Mouse (Mus musculus) adrenal gland, postnatal 14 days (tissue): ENCODE data around the gene Dnmt1. TPM values are rescaled to one million over a fixed set of nuclear protein-coding genes. Genes with fewer than 3 reads are reported as not detected.

Experiments
- DNase-seq: peaks from one replicate; pipeline ENCODE4 v3.0.0; 2021; ENCODE audit warnings: mixed read lengths
- total RNA-seq: library from RNA; stranded (reverse); gene quantifications from 2 replicates; pipeline ENCODE4 v1.2.3, GENCODE M21; 2021

Gene Dnmt1
- total RNA-seq, 1 experiment from 2014 or later: 58.0 TPM

- no peak for DNase-seq
These were observed 80.4 kb downstream of the Dnmt1 start, which contains the start of gene Angptl6 for GRCm38 (mm10) chr9:20879097-20879792. Gene Angptl6, minus strand, starts transcription at chr9:20879727.

DNA sequence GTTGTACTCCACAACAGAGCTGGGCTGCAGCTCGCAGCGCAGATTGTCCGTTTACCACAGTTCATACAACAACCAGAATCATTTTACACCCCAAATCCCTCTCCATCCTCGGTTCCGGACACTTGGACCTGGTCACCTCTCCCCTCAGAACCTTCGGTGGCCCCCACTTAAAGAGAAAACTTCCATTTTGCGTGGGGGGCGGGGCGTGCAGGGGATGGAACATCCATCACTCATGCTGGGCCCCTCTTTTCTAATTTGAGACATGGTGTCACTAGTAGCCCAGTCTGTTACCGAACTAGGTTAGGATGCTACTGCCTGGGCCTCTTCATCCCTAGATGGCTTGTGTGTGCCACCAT lies 81.0 kb downstream of the Dnmt1 start:
- no peak for DNase-seq

GRCm38 (mm10) chr9:20878041-20878709 lies 81.5 kb downstream of the Dnmt1 start:
- peak; percentile 100 for DNase-seq

DNA sequence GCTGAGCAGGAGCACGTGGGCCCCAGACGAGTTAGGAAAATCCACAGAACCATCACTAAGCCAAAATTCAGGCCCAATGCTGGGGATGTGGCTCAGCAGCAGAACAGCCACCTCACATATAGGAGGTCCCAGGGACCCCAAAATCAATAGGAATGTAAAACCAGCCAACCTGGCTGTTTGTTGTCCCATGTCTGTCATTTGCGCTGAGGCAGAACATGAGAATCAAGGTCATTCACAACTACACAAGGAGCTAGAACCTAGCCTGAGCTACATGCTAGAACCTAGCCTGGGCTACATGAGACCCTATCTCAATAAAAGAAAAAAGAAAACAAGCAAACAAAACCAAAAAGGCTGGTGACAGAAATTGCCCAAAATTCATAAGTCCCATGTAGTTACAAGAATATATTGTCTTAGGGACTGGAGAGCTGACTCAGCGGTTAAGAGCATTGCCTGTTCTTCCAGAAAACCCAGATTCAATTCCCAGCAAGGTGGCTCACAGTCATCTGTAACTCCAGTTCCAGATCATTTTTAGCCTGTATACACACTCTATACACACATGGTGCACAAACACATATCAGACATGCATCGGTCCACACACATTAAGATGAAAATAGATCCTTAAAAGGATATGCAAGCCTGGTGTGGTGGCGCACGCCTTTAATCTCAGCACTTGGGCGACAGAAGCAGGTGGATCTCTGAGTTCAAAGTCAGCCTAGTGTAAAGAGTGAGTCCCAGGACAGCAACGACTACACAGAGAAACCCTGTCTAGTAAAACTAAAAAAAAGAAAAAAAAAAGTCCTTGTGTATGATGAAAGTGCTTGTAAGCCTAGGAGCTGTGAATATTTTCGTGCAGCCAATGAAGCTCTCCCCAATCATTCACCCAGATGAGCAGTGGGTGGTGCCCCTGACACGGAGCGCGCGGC lies 82.3 kb downstream of the Dnmt1 start:
- no peak for DNase-seq

- no peak for DNase-seq
These were observed 83.2 kb downstream of the Dnmt1 start for GRCm38 (mm10) chr9:20876318-20877117.

GRCm38 (mm10) chr9:20875021-20875790 lies 84.5 kb downstream of the Dnmt1 start:
- DNase-seq: no peak

DNA sequence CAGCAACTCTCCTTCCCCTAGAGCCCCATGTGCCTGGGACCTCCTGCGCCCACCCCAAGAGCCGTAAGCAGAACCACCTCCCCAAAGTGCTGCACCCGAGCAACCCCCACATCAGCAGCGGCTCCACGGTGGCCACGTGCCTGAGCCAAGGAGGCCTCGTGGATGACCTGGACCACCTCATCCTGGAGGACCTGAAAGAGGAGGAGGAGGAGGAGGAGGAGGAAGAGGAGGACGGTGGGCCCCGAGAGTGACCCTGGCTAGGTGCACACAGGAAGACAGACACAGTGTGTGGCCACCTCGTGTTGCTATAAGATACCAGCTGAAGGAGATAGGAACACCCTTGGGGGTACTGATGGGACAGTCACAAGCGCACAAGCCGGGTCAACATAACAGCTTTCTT lies 86.2 kb downstream of the Dnmt1 start:
- no peak for DNase-seq

DNA sequence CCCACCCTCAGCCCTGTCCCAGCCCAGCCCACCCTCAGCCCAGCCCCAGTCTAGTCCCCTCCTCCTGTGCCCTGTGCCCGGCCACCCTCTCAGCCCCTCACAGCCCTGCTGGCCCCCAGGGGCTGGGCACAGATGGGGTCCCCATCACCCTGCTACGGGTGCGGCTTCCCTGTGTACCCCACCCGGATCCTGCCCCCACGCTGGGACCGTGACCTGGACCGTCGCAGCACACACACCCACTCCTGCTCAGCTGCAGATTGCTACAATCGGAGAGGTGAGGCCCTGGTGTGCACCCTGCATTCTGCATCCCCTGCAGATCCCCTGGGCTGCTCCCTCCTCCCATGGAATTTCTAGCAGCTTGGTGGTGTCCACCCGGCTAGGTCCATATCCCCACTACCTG lies 86.7 kb downstream of the Dnmt1 start:
- DNase-seq: no peak

DNA sequence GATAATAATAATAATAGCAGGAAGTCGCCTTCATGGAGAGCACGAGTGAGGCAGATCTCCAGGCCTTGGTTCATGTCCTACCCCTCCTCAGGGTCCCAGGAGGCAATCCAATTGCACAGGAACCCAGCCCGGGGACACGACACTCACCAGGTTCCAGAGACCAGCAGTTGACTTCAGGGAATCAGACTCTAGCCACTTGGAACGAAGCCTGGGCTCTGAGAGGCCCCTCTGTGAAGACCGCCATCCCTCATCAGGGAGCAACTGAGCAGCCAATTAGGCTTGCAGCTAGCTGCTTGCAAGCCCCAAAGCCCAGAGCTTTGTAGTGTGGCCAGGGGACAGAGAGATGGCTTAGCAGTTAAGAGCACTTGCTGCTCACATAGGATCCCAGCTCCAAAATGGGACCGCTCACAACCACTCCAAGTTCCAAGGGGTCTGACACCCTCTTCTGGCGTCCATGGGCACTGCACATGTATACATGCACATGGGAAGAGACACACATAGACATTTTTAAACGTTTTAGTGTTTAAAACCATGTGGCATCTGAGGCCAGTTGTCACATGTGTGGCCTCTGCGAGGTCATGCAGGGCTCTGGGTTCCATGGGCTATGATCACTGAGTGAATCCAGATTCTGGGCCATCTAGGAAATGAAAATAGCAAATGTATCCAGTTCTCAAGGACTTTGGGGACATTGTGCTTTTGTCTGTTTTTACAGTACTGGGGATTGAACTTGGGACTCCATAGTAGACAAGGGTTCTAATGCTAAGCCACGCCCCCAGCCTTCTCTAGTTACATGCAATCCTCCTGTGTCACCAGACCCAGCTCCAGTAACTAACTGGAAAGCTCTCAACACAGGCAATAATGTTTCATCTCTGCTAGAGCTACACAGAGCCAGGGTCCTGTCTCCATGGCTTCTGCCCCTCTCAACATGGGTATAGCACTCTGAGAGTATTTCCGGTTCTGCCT lies 89.2 kb downstream of the Dnmt1 start:
- DNase-seq: no peak

DNA sequence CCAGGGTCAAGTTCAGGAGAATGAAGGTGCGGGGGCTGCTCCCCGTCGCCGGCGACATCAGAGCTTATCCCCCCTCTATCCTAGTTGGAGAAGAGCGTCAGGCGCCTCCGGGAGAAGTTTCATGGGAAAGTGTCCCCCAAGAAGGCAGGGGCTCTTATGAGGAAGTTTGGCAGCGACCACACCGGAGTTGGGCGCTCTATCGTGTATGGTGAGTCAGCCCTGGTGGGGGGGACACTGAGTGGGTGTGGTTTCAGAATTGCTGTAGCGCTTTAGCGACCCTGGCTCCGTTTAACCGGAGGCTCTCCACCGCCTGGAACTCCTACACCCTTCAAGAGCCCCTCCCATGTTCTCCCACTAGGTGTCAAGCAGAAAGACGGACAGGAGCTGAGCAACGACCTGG lies 90.4 kb downstream of the Dnmt1 start:
- peak; percentile 58 for DNase-seq

DNA sequence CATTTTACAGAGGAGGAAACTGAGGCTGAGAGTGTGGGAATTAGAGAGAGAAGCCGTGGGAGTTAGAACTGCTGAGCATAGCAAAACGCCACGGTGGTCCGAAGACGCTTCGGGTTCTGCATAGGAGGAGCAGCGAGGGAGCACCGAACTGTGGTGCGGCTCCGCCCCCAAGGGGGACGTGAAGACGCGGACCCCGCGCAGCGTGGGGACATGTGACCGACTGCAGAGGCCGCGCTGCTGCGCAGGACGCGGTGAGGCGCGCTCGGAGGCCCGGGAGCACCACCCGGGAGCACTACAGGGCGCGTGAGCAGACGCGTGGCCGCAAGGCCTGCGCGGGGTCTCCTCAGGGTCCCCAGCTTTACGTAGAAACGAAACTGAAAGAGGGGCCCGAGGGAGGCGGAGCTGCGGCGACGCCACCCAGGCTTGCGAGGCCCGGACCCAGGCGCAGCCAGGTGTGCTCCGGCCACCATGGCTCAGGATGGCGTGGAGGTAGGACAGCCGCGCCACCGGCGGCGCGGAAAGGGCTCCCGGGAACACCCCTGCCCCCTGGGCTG lies 91.2 kb downstream of the Dnmt1 start, which contains the start of gene A230050P20Rik:
Gene A230050P20Rik, plus strand, starts transcription at position 195 of the 554 bp plus-strand sequence.
- DNase-seq: peak; percentile 77

DNA sequence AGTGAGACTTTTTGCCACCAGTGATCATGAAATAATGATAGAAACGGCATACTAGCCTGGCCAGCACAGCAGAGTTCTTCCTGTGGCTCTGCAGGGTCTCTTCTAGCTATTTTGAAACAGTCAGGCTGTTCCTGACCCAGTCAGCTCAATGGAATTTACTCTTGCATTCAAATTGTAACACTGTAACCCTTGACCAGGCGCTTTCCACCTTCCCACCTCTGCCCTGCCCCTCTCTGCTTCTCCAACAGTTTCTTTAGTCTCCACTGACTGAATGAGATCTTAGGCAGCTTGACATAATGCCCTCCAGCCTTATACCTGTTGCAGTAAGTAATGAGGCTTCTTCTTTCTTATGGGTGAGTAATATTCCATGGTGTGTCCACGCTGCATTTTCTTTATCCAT lies 92.8 kb downstream of the Dnmt1 start:
- no peak for DNase-seq

DNA sequence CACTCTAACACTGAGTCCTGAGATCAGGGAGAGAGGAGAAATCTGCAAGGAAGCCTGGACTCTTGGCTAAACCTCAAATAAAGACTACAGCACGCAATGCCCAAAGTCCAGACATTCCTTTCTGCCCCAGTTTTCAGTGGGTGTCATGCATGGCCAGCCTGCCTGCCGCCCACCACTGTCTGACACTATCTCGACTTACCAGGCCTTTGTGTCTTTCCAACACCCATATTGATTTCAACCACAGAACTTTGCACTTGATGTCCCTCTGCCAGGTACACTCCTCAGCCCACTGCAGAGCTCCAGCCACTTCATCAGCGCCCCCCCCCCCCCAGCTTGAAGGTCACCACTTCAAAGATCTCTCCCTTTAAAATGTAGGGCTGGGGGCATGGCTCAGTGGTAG lies 97.5 kb downstream of the Dnmt1 start:
- no peak for DNase-seq

- DNase-seq: peak; percentile 32
These were observed 97.9 kb downstream of the Dnmt1 start for GRCm38 (mm10) chr9:20861821-20862220.

DNA sequence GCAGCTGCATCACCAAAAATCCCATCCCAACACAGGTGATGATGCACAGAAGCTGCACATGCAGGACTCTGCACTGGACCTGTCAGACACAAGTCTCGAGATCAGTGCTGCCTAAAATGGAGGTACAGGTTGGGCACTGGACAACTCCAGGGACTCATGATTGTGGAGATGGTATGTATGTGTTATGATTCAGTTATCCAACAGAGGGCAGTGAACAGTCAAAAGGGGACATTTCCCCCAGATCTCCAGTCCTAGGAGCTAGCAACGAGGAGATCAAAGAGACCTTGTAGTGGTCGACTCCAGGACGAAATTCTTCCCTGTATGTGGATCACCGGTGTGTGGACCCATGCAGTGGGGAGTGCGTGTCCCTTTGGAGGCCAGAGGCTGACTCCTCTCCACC lies 99.8 kb downstream of the Dnmt1 start:
- DNase-seq: no peak
